Mouse (Mus musculus): Measurements from ENCODE around the gene Polr3g. TPM values are rescaled to one million over a fixed set of nuclear protein-coding genes. Genes with fewer than 3 reads are reported as not detected.
"Not testable (repeated sequence)": the region's sequence is repeated elsewhere in the genome, so short reads cannot be mapped to it uniquely, and the experiment has no call there.

The Polr3g gene
- polyA plus RNA-seq, 1 experiment from 2014 or later = 3.4 TPM

- DNase-seq (ENCODE audit: low spot score) = no peak
- H3K4me2 ChIP-seq (ENCODE audit: low read length) = no peak overlapping the region
- 87% methylated on average over 1 of the region's 1 CpGs for WGBS
Measured at GRCm38 (mm10) chr13:81730362-81730761, 19.5 kb upstream of the Polr3g start.

DNA sequence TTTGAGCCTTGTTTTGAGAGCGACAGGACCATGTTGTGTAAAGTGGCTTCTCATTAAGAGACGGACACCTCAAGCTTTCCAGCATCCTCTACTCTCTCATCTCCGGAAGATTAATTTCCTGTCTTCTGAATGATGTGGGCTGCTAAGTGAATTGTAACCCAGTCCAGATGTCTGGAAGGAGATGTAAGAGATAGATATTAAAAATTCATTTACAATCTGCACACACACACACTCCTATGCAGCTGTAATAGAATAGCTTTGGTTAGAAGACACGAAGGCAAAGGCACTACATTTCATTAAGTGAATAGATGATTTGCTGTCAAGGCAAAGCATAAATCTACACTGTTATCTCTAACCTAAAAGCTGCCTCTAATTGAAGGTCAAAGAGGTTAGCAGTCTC, 18.3 kb upstream of the Polr3g start:
- no peaks in the 10 kb centered on the region for H3K9me3 ChIP-seq (replicated peaks; ENCODE audit: control insufficient read depth, low read length)
- no peaks in the 10 kb centered on the region for H3K27me3 ChIP-seq (replicated peaks; ENCODE audit: control insufficient read depth, insufficient read depth, low read length)
- no peaks in the 10 kb centered on the region for H3K36me3 ChIP-seq (ENCODE audit: control insufficient read depth, insufficient read depth, low read length)
- no peak overlapping the region for H3K27ac ChIP-seq (ENCODE audit: low read depth, low read length)
- DNase-seq (ENCODE audit: low spot score) = no peak
- WGBS = 90% methylated on average over 4 of the region's 4 CpGs
- H3K4me1 ChIP-seq (ENCODE audit: control insufficient read depth, insufficient read depth, low read length) = no peaks in the 10 kb centered on the region
- no peak overlapping the region for H3K4me3 ChIP-seq (ENCODE audit: low read depth, low read length)
- no peak overlapping the region for H3K4me2 ChIP-seq (ENCODE audit: low read length)
- no peak overlapping the region for H3K9ac ChIP-seq (ENCODE audit: low read length)
- ATAC-seq = no peak

More at GRCm38 (mm10) chr13:81730362-81730761, 19.5 kb upstream of the Polr3g start:
- Histone ChIP-seq H3K4me3 (ENCODE audit: low read depth, low read length) (no peak overlapping the region), H3K27me3 (replicated peaks; ENCODE audit: control insufficient read depth, insufficient read depth, low read length) (no peaks in the 10 kb centered on the region), H3K9me3 (replicated peaks; ENCODE audit: control insufficient read depth, low read length) (no peaks in the 10 kb centered on the region), H3K4me1 (ENCODE audit: control insufficient read depth, insufficient read depth, low read length) (no peaks in the 10 kb centered on the region), H3K27ac (ENCODE audit: low read depth, low read length) (no peak overlapping the region), H3K9ac (ENCODE audit: low read length) (no peak overlapping the region), H3K36me3 (ENCODE audit: control insufficient read depth, insufficient read depth, low read length) (no peaks in the 10 kb centered on the region)
- no peak for ATAC-seq

DNA sequence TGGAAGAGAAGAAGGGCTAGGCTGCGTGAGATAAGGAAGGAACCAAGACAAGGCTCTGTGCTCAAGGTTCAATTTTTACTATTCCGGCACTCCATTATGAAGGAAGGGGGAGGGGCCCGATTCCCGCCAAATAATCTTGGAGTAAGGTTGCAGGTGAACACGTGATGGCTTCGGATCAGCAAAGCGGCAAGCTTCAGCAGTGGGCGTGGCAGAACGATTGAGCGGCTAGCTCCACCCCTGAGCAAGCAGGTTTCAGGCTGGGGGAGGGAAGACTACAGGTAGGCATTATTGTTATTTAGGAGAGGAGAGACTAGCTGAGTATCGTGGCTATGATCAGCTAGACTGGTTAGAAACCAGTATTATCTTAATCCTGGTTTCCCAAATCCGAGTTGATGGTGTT, 17.3 kb upstream of the Polr3g start:
- not testable (repeated sequence) for DNase-seq (ENCODE audit: low spot score); H3K4me3 ChIP-seq (ENCODE audit: low read depth, low read length); H3K27ac ChIP-seq (ENCODE audit: low read depth, low read length); H3K9me3 ChIP-seq (replicated peaks; ENCODE audit: control insufficient read depth, low read length); H3K9ac ChIP-seq (ENCODE audit: low read length); H3K4me2 ChIP-seq (ENCODE audit: low read length); H3K4me1 ChIP-seq (ENCODE audit: control insufficient read depth, insufficient read depth, low read length); ATAC-seq; H3K36me3 ChIP-seq (ENCODE audit: control insufficient read depth, insufficient read depth, low read length); H3K27me3 ChIP-seq (replicated peaks; ENCODE audit: control insufficient read depth, insufficient read depth, low read length)
- 64% methylated on average over 12 of the region's 12 CpGs for WGBS

DNA sequence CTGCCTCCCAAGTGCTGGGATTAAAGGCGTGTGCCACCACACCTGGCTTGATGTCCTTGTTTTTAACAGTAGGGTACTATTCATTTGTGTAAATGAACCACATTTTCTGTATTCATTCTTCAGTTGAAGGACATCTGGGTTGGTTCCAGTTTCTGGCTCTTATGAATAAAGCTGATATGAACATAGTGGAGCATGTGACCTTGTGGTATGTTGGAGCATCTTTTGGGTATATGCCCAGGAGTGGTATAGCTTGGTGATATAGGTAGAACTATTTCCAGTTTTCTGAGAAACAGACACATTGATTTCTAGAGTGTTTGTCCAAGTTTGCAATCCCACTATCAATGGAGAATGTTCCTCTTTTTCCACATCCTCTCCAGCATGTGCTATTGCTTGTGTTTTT, 3.1 kb upstream of the Polr3g start:
- ATAC-seq (no peak), DNase-seq (ENCODE audit: low spot score) (no peak)
- WGBS = 83% methylated on average over 1 of the region's 1 CpGs
- no peaks in the 10 kb centered on the region for H3K9me3 ChIP-seq (replicated peaks; ENCODE audit: control insufficient read depth, low read length)
- H3K4me1 ChIP-seq (ENCODE audit: control insufficient read depth, insufficient read depth, low read length) = no peaks in the 10 kb centered on the region
- H3K27ac ChIP-seq (ENCODE audit: low read depth, low read length) = no peak overlapping the region
- no peak overlapping the region for H3K9ac ChIP-seq (ENCODE audit: low read length)
- H3K4me2 ChIP-seq (ENCODE audit: low read length) = no peak overlapping the region
- no peak overlapping the region for H3K4me3 ChIP-seq (ENCODE audit: low read depth, low read length)
- no peaks in the 10 kb centered on the region for H3K27me3 ChIP-seq (replicated peaks; ENCODE audit: control insufficient read depth, insufficient read depth, low read length)
- H3K36me3 ChIP-seq (ENCODE audit: control insufficient read depth, insufficient read depth, low read length) = no peaks in the 10 kb centered on the region

- peak overlapping the region; percentile 77 for H3K27ac ChIP-seq (ENCODE audit: low read depth, low read length)
Measured at GRCm38 (mm10) chr13:81711546-81712371, 946 bp upstream of the Polr3g start.

DNA sequence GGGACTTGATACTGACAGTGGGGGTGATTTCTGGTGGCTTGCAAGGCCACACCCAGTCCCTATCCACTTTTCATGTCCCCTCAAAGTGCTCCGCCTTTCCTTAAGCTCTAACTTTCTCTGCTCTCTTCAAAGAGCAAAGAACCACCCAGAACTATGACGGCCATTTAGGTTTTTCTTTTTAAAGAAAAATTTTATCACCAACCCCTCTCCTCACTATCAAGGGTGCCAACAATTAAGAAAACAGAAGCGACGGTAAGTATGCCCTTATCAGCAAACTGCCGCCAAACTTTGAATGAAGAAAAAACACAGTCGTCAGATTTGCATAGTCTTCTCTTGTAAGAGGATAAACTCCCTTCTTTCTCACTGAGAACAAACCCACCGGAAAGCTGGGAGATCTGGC, 547 bp downstream of the Polr3g start:
- no peak for ATAC-seq
- H3K4me1 ChIP-seq (ENCODE audit: control insufficient read depth, insufficient read depth, low read length) = no peaks in the 10 kb centered on the region
- peak overlapping the region; percentile 77 for H3K4me3 ChIP-seq (ENCODE audit: low read depth, low read length)
- no peaks in the 10 kb centered on the region for H3K9me3 ChIP-seq (replicated peaks; ENCODE audit: control insufficient read depth, low read length)
- no peak for DNase-seq (ENCODE audit: low spot score)
- no peak overlapping the region for H3K27ac ChIP-seq (ENCODE audit: low read depth, low read length)
- H3K36me3 ChIP-seq (ENCODE audit: control insufficient read depth, insufficient read depth, low read length) = no peaks in the 10 kb centered on the region
- H3K27me3 ChIP-seq (replicated peaks; ENCODE audit: control insufficient read depth, insufficient read depth, low read length) = no peaks in the 10 kb centered on the region
- H3K9ac ChIP-seq (ENCODE audit: low read length) = peak overlapping the region; percentile 77
- 2% methylated on average over 7 of the region's 7 CpGs for WGBS
- peak overlapping the region; percentile 97 for H3K4me2 ChIP-seq (ENCODE audit: low read length)

More at GRCm38 (mm10) chr13:81711546-81712371, 946 bp upstream of the Polr3g start:
- Histone ChIP-seq H3K4me3 (ENCODE audit: low read depth, low read length) (peak overlapping the region; percentile 77), H3K27me3 (replicated peaks; ENCODE audit: control insufficient read depth, insufficient read depth, low read length) (no peaks in the 10 kb centered on the region), H3K9me3 (replicated peaks; ENCODE audit: control insufficient read depth, low read length) (no peaks in the 10 kb centered on the region), H3K4me2 (ENCODE audit: low read length) (peak overlapping the region; percentile 97), H3K36me3 (ENCODE audit: control insufficient read depth, insufficient read depth, low read length) (no peaks in the 10 kb centered on the region), H3K9ac (ENCODE audit: low read length) (peak overlapping the region; percentile 77), H3K4me1 (ENCODE audit: control insufficient read depth, insufficient read depth, low read length) (no peaks in the 10 kb centered on the region)
- WGBS = under 1% methylated on average over 42 of the region's 42 CpGs
- peak; percentile 51 for DNase-seq (ENCODE audit: low spot score)
- ATAC-seq = peak; percentile 30

DNA sequence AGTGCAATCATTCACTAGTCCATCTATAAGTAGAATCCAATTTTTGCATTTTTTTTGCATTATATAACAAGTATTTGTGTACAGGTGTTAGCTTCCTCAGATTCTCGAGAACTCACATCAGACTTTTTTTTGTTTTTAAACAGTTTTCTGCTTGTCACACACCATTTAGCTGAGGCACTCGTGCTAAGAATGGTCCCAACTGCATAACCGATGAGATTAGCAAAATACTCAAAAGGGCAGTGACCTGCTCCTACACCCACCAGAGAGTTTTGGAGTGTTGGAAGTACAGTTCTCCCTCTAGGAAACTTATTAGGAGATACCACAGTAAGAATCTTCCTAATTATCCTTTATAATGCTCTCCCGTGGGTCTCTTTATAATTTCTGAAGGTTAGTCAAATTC, 1.0 kb downstream of the Polr3g start:
- no peaks in the 10 kb centered on the region for H3K27me3 ChIP-seq (replicated peaks; ENCODE audit: control insufficient read depth, insufficient read depth, low read length)
- H3K9ac ChIP-seq (ENCODE audit: low read length) = no peak overlapping the region
- DNase-seq (ENCODE audit: low spot score) (no peak), ATAC-seq (no peak)
- H3K27ac ChIP-seq (ENCODE audit: low read depth, low read length) = no peak overlapping the region
- WGBS = 20% methylated on average over 4 of the region's 4 CpGs
- no peaks in the 10 kb centered on the region for H3K9me3 ChIP-seq (replicated peaks; ENCODE audit: control insufficient read depth, low read length)
- peak overlapping the region; percentile 97 for H3K4me2 ChIP-seq (ENCODE audit: low read length)
- H3K36me3 ChIP-seq (ENCODE audit: control insufficient read depth, insufficient read depth, low read length) = no peaks in the 10 kb centered on the region
- no peaks in the 10 kb centered on the region for H3K4me1 ChIP-seq (ENCODE audit: control insufficient read depth, insufficient read depth, low read length)
- H3K4me3 ChIP-seq (ENCODE audit: low read depth, low read length) = peak overlapping the region; percentile 77

DNA sequence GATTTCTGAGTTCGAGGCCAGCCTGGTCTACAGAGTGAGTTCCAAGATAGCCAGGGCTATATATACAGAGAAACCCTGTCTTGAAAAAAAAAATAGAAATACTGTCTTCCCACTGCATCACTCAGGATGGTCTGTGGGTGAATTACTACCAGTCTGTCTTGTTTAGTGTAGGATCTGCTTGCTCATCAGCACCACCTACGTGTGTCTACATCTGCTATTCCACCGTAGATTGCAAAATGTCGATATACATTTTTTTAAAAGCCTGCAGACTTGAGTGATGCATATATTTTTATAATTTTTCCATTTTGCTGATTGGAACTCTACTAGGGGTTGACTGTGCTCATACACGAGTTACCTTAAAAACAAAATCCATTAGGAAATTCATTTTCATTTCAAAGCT, 4.5 kb downstream of the Polr3g start:
- no peaks in the 10 kb centered on the region for H3K4me1 ChIP-seq (ENCODE audit: control insufficient read depth, insufficient read depth, low read length)

DNA sequence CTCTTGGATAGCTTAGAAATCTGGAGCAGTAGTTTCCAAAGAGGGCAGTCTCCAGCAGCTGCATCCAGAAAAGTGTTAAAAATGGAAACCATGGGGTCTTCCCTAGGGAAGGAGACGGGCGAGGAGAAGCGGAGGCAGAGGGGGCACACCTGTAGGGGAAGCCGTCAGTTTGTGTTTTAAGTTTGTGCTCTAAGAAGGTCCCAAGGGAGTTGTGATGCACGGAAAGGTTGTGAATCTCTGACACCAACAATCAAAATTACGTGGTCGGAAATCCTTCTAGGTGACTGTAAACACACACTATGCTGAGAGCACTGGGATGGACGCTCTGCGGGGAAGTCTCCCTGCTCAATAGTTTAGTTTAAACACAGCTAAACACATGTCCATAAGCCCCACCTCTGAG, 7.2 kb downstream of the Polr3g start:
- 83% methylated on average over 9 of the region's 9 CpGs for WGBS
- ATAC-seq = no peak
- H3K9ac ChIP-seq (ENCODE audit: low read length) = no peak overlapping the region

More for the DNA sequence above, 4.5 kb downstream of the Polr3g start:
- H3K27ac ChIP-seq (ENCODE audit: low read depth, low read length) = no peak overlapping the region
- no peaks in the 10 kb centered on the region for H3K9me3 ChIP-seq (replicated peaks; ENCODE audit: control insufficient read depth, low read length)
- no peaks in the 10 kb centered on the region for H3K36me3 ChIP-seq (ENCODE audit: control insufficient read depth, insufficient read depth, low read length)
- 94% methylated on average over 5 of the region's 5 CpGs for WGBS
- H3K9ac ChIP-seq (ENCODE audit: low read length) = no peak overlapping the region
- H3K27me3 ChIP-seq (replicated peaks; ENCODE audit: control insufficient read depth, insufficient read depth, low read length) = no peaks in the 10 kb centered on the region
- ATAC-seq = no peak
- H3K4me3 ChIP-seq (ENCODE audit: low read depth, low read length) = no peak overlapping the region
- no peak overlapping the region for H3K4me2 ChIP-seq (ENCODE audit: low read length)
- DNase-seq (ENCODE audit: low spot score) = no peak

More for the DNA sequence above, 7.2 kb downstream of the Polr3g start:
- Histone ChIP-seq H3K9me3 (replicated peaks; ENCODE audit: control insufficient read depth, low read length) (no peaks in the 10 kb centered on the region), H3K27me3 (replicated peaks; ENCODE audit: control insufficient read depth, insufficient read depth, low read length) (no peaks in the 10 kb centered on the region), H3K4me1 (ENCODE audit: control insufficient read depth, insufficient read depth, low read length) (no peaks in the 10 kb centered on the region), H3K36me3 (ENCODE audit: control insufficient read depth, insufficient read depth, low read length) (no peaks in the 10 kb centered on the region), H3K4me3 (ENCODE audit: low read depth, low read length) (no peak overlapping the region), H3K4me2 (ENCODE audit: low read length) (no peak overlapping the region), H3K27ac (ENCODE audit: low read depth, low read length) (no peak overlapping the region)
- no peak for DNase-seq (ENCODE audit: low spot score)

All from forebrain, embryonic 14.5 days (tissue).